ENCODE assay signal across 18 mouse cellular contexts in genomic region chr13:63522832-63523231, GRCm38 (mm10). TPM values are rescaled to one million over a fixed set of nuclear protein-coding genes. Genes with fewer than 3 reads are reported as not detected.
A peak's percentile ranks its signal among the peaks of the same experiment; 100 is the strongest.
DNase-seq lines count a peak whose midpoint lies in the region; ATAC-seq and TF ChIP-seq lines count a peak whose summit lies in the region.
"Had no signal": no experiment of that assay in that cellular context is flagged by ENCODE, and none has a peak within 500 bp of the region (broad histone marks: within the 10 kb centered on the region; RNA-seq: fewer than 3 reads in every experiment).

No protein-coding gene starts in this region.

- no peak for DNase-seq in hindbrain, embryonic 11.5 days (ENCODE audit: low spot score)
- peak; percentile 40 for DNase-seq in lung, postnatal 10 days
- no peak for DNase-seq in lung, postnatal 36 days
- DNase-seq in limb, embryonic 10.5 days (ENCODE audit: low spot score): no peak
- no peak for DNase-seq in stomach, postnatal 0 days (ENCODE audit: low spot score)
- no peak for DNase-seq in spleen, postnatal 4 days (ENCODE audit: low spot score in 2 of 2)
- DNase-seq in thymus, postnatal 14 days: no peak
- DNase-seq: cerebellum, adult 9-10 months; heart, postnatal 36 days; kidney, adult 9 months; thymus, adult 2 months had no signal

- H3K27me3 ChIP-seq in hindbrain, embryonic 12.5 days: no peaks in the 10 kb centered on the region
- no peaks in the 10 kb centered on the region for H3K27me3 ChIP-seq in hindbrain, embryonic 11.5 days (ENCODE audit: control insufficient read depth, insufficient read depth, low read length)
- no peaks in the 10 kb centered on the region for H3K27me3 ChIP-seq in limb, embryonic 10.5 days (ENCODE audit: low read depth, poor library complexity, severe bottlenecking)
- H3K27me3 ChIP-seq in stomach, postnatal 0 days (ENCODE audit: control insufficient read depth, insufficient read depth, low read length): no peaks in the 10 kb centered on the region
- H3K27me3 ChIP-seq: heart, embryonic 13.5 days; megakaryocyte, embryonic 14.5 days; Patski had no signal

- H3K4me3 ChIP-seq in hindbrain, embryonic 12.5 days: no peak overlapping the region
- H3K4me3 ChIP-seq in hindbrain, embryonic 11.5 days (ENCODE audit: low read depth, low read length): no peak overlapping the region
- H3K4me3 ChIP-seq in limb, embryonic 10.5 days: no peak overlapping the region
- H3K4me3 ChIP-seq in stomach, postnatal 0 days (ENCODE audit: low read depth, low read length): no peak overlapping the region
- H3K4me3 ChIP-seq: heart, embryonic 13.5 days; megakaryocyte, embryonic 14.5 days had no signal

- H3K36me3 ChIP-seq in hindbrain, embryonic 12.5 days: peaks cover 86% of the 10 kb centered on the region
- H3K36me3 ChIP-seq in hindbrain, embryonic 11.5 days (ENCODE audit: control insufficient read depth, insufficient read depth, low read length): peaks cover 14% of the 10 kb centered on the region; the same call in 1 of the 2 replicates
- peaks cover 97% of the 10 kb centered on the region for H3K36me3 ChIP-seq in limb, embryonic 10.5 days
- peaks cover 20% of the 10 kb centered on the region for H3K36me3 ChIP-seq in stomach, postnatal 0 days (ENCODE audit: control insufficient read depth, insufficient read depth, low read length)

- no peak for TF ChIP-seq EP300 in stomach, postnatal 0 days (optimal IDR thresholded peaks at IDR 0.05)

- H3K9me3 ChIP-seq in hindbrain, embryonic 12.5 days (replicated peaks): no peaks in the 10 kb centered on the region
- no peaks in the 10 kb centered on the region for H3K9me3 ChIP-seq in hindbrain, embryonic 11.5 days (ENCODE audit: control insufficient read depth, low read length)
- no peaks in the 10 kb centered on the region for H3K9me3 ChIP-seq in limb, embryonic 10.5 days (replicated peaks)
- no peaks in the 10 kb centered on the region for H3K9me3 ChIP-seq in stomach, postnatal 0 days (ENCODE audit: control insufficient read depth, low read length)
- H3K9me3 ChIP-seq: heart, embryonic 13.5 days; megakaryocyte, embryonic 14.5 days had no signal

- no peak overlapping the region for H3K4me2 ChIP-seq in hindbrain, embryonic 12.5 days (replicated peaks)
- no peak overlapping the region for H3K4me2 ChIP-seq in hindbrain, embryonic 11.5 days (replicated peaks; ENCODE audit: low read depth, low read length)
- no peak overlapping the region for H3K4me2 ChIP-seq in stomach, postnatal 0 days (replicated peaks; ENCODE audit: low read depth)
- H3K4me2 ChIP-seq: heart, embryonic 13.5 days had no signal

- no peak overlapping the region for H3K9ac ChIP-seq in hindbrain, embryonic 12.5 days
- no peak overlapping the region for H3K9ac ChIP-seq in hindbrain, embryonic 11.5 days (ENCODE audit: low read depth, low read length)
- H3K9ac ChIP-seq in stomach, postnatal 0 days (ENCODE audit: low read length): no peak overlapping the region
- H3K9ac ChIP-seq: heart, embryonic 13.5 days; liver, embryonic 14.5 days had no signal

- no peak for ATAC-seq in hindbrain, embryonic 12.5 days (ENCODE audit: low FRiP score)
- ATAC-seq in hindbrain, embryonic 11.5 days (ENCODE audit: low FRiP score): no peak
- ATAC-seq in stomach, postnatal 0 days (ENCODE audit: low FRiP score, low TSS enrichment): 0 out of 2 replicates have a peak, but pooled peaks have one; percentile 24
- ATAC-seq: forebrain, embryonic 16.5 days; hindbrain, postnatal 0 days; Patski had no signal

- TF ChIP-seq CTCF in stomach, postnatal 0 days (IDR thresholded peaks at IDR 0.05; ENCODE audit: low read depth): no peak

- peaks cover 27% of the 10 kb centered on the region for H3K4me1 ChIP-seq in hindbrain, embryonic 12.5 days
- H3K4me1 ChIP-seq in hindbrain, embryonic 11.5 days (replicated peaks; ENCODE audit: control insufficient read depth, insufficient read depth, low read length): peaks cover 3% of the 10 kb centered on the region
- H3K4me1 ChIP-seq in limb, embryonic 10.5 days: peaks cover 53% of the 10 kb centered on the region
- H3K4me1 ChIP-seq in stomach, postnatal 0 days (replicated peaks; ENCODE audit: control insufficient read depth, insufficient read depth): peaks cover 7% of the 10 kb centered on the region

- H3K27ac ChIP-seq in hindbrain, embryonic 12.5 days: 0 out of 2 replicates have a peak overlapping the region, but pooled peaks have one; percentile 12
- no peak overlapping the region for H3K27ac ChIP-seq in hindbrain, embryonic 11.5 days (ENCODE audit: low read depth, low read length)
- peak overlapping the region; percentile 5; the same call in 1 of the 2 replicates for H3K27ac ChIP-seq in limb, embryonic 10.5 days
- H3K27ac ChIP-seq in stomach, postnatal 0 days (replicated peaks): peak overlapping the region; percentile 53; the same call in 1 of the 2 replicates
- H3K27ac ChIP-seq: heart, embryonic 13.5 days; hindbrain, postnatal 0 days; liver, embryonic 14.5 days had no signal

- 72% methylated on average over 10 of the region's 10 CpGs for WGBS in hindbrain, embryonic 12.5 days
- WGBS in hindbrain, embryonic 11.5 days: 76% methylated on average over 10 of the region's 10 CpGs
- WGBS in limb, embryonic 10.5 days: 50% methylated on average over 10 of the region's 10 CpGs
- 43% methylated on average over 10 of the region's 10 CpGs for WGBS in stomach, postnatal 0 days

RNA-seq across cellular contexts. Expression of gene Fancc, which starts 25.8 kb away (rescaled TPM):
- 20.4 and 23.0 TPM in 2 replicates for polyA plus RNA-seq in hindbrain, embryonic 12.5 days (2016; fragmentation: Nextera tagmentation; extraction: Ambion mirVana)
- 19.7 and 26.1 TPM in 2 replicates for polyA plus RNA-seq in hindbrain, embryonic 11.5 days (2014; fragmentation: Nextera tagmentation; extraction: Ambion mirVana)
- 27.0 and 29.2 TPM in 2 replicates for polyA plus RNA-seq in limb, embryonic 10.5 days (2016; fragmentation: Nextera tagmentation; extraction: Ambion mirVana)
- polyA plus RNA-seq in stomach, postnatal 0 days (2015; fragmentation: Nextera tagmentation; extraction: Ambion mirVana): 9.3 TPM in 2 replicates

RNA-seq across cellular contexts. Expression of gene Ptch1, which starts 50.6 kb away (rescaled TPM):
- 22.7 and 24.3 TPM in 2 replicates for polyA plus RNA-seq in hindbrain, embryonic 12.5 days (2016; fragmentation: Nextera tagmentation; extraction: Ambion mirVana)
- polyA plus RNA-seq in hindbrain, embryonic 11.5 days (2014; fragmentation: Nextera tagmentation; extraction: Ambion mirVana): 19.5 and 28.4 TPM in 2 replicates
- 18.2 and 19.0 TPM in 2 replicates for polyA plus RNA-seq in limb, embryonic 10.5 days (2016; fragmentation: Nextera tagmentation; extraction: Ambion mirVana)
- 8.4 and 8.5 TPM in 2 replicates for polyA plus RNA-seq in stomach, postnatal 0 days (2015; fragmentation: Nextera tagmentation; extraction: Ambion mirVana)
